Mouse (Mus musculus) midbrain, postnatal 0 days (tissue): ENCODE data around the gene Gm20388. TPM values are rescaled to one million over a fixed set of nuclear protein-coding genes. Genes with fewer than 3 reads are reported as not detected.
A peak's percentile ranks its signal among the peaks of the same experiment; 100 is the strongest.

Source experiments
- ATAC-seq: fragments of 200-750 bp; cut with Nextera tagmentation; 2 replicates; pipeline ENCODE4 v1.8.0; 2017; ENCODE audit warnings: moderate number of reproducible peaks, mild to moderate bottlenecking, moderate TSS enrichment, moderate library complexity; ENCODE audit not compliant: low FRiP score
- DNase-seq: peaks from one replicate; pipeline ENCODE4 v3.0.0-alpha.2; 2015; ENCODE audit warnings: low spot score
- H3K27ac ChIP-seq: fragments of 300-500 bp; sonication (generic); 2 replicates; pipeline ENCODE4 v1.5.1; 2014; ENCODE audit warnings: low read depth, mild to moderate bottlenecking, low read length, mixed read lengths
- H3K27me3 ChIP-seq: fragments of 300-500 bp; sonication (generic); 2 replicates; pipeline ENCODE4 v1.6.1; 2014; ENCODE audit warnings: low read length, control low read depth, mixed read lengths; ENCODE audit not compliant: insufficient read depth
- H3K36me3 ChIP-seq: fragments of 300-500 bp; sonication (generic); 2 replicates; pipeline ENCODE4 v1.6.1; 2014; ENCODE audit warnings: low read length, control low read depth, mixed read lengths; ENCODE audit not compliant: insufficient read depth
- H3K4me1 ChIP-seq: fragments of 300-500 bp; sonication (generic); 2 replicates; pipeline ENCODE4 v1.6.1; 2014; ENCODE audit warnings: mild to moderate bottlenecking, control low read depth, antibody characterized with exemption, low read length, mixed read lengths; ENCODE audit not compliant: insufficient read depth
- H3K4me2 ChIP-seq: fragments of 300-500 bp; sonication (generic); 2 replicates; pipeline ENCODE4 v1.6.1; 2014; ENCODE audit warnings: low read depth, mild to moderate bottlenecking, low read length, mixed read lengths; ENCODE audit not compliant: poor library complexity, severe bottlenecking
- H3K4me3 ChIP-seq: fragments of 300-500 bp; sonication (generic); 2 replicates; pipeline ENCODE4 v1.5.1; 2014; ENCODE audit warnings: low read depth, mild to moderate bottlenecking, low read length, moderate library complexity
- H3K9ac ChIP-seq: fragments of 300-500 bp; sonication (generic); replicated peaks from 2 replicates; pipeline ENCODE4 v1.6.1; 2014; ENCODE audit warnings: mild to moderate bottlenecking, low read length, moderate library complexity, mixed read lengths; ENCODE audit not compliant: poor library complexity, severe bottlenecking
- H3K9me3 ChIP-seq: fragments of 300-500 bp; sonication (generic); 2 replicates; pipeline ENCODE4 v1.6.1; 2016; ENCODE audit warnings: low read length, control low read depth
- CTCF ChIP-seq: IDR thresholded peaks from 2 replicates; pipeline ENCODE4 v1.5.1; 2016; ENCODE audit warnings: antibody characterized with exemption, mild to moderate bottlenecking
- WGBS: fragments of 180-500 bp; shearing (Covaris S2); extraction: QIAGEN DNeasy Blood & Tissue Kit; methylation state at CpG from one replicate; pipeline ENCODE4 v1.1.7; 2014; 5-methylcytosine and 5-hydroxymethylcytosine counted together
- polyA plus RNA-seq: library from polyadenylated mRNA; unstranded; fragments of >200 nt; fragmentation: Nextera tagmentation; extraction: Ambion mirVana; gene quantifications from 2 replicates; pipeline ENCODE4 v1.2.1, GENCODE M21; 2015
- total RNA-seq: library from RNA; depleted of rRNA; stranded (reverse); fragments of >200 nt; gene quantifications from 2 replicates; pipeline ENCODE4 v1.2.3, GENCODE M21; 2014

Gene Gm20388
- total and polyA plus RNA-seq, 2 experiments from 2014 or later: 74.2 TPM; not detected in 1

DNA sequence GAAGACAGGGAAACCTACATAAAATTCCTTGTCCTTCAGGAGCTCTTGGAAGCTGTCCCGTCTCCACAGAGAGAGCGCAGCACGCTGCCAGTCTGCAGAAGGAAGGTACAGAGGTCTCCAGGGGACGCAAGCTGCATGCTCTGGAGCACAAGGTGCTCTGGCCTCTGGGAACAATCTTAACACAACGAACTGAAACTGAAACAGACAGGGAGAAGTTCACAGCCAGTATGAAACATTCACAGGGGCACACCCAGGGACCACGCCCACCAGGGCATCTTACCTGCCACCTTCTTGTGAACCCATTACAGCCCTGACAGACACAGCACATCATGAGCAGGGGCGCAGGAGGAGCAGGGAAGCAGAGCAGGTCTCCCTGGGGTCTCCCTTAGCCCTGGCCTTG, 3373.3 kb downstream of the Gm20388 start:
- 95% methylated on average over 6 of the region's 7 CpGs for WGBS
- Histone ChIP-seq H3K4me2 (no peak overlapping the region), H3K36me3 (no peaks in the 10 kb centered on the region), H3K9ac (no peak overlapping the region), H3K4me1 (no peaks in the 10 kb centered on the region), H3K27ac (no peak overlapping the region), H3K27me3 (no peaks in the 10 kb centered on the region), H3K9me3 (no peaks in the 10 kb centered on the region), H3K4me3 (no peak overlapping the region)
- DNase-seq: no peak
- no peak for TF ChIP-seq CTCF
- ATAC-seq: no peak

DNA sequence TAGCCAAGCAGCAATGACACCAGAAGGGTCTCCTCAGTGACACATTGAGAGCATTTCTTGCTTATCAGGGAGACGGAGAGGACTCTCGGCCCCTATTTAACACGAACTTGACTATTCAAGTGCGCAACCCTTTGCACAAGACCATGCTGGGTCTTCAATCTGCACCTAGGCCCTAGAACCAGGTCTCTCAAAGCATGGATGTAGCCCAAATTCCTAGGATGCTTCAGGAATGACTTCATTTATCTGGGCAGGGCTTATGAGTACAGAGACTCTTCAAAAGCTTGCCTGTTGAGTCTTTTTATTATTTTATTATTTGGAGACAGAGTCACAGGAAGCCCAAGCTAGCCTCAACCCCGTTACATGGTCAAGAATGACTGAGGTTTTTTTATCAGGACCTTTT, 3373.9 kb downstream of the Gm20388 start:
- no peaks in the 10 kb centered on the region for H3K4me1 ChIP-seq
- H3K27me3 ChIP-seq: no peaks in the 10 kb centered on the region
- TF ChIP-seq CTCF: no peak
- ATAC-seq (no peak), DNase-seq (no peak)
- H3K9me3 ChIP-seq: no peaks in the 10 kb centered on the region
- WGBS: 94% methylated on average over 5 of the region's 5 CpGs
- no peaks in the 10 kb centered on the region for H3K36me3 ChIP-seq
- no peak overlapping the region for H3K4me2 ChIP-seq
- H3K4me3 ChIP-seq: no peak overlapping the region
- H3K27ac ChIP-seq: no peak overlapping the region
- H3K9ac ChIP-seq: no peak overlapping the region

DNA sequence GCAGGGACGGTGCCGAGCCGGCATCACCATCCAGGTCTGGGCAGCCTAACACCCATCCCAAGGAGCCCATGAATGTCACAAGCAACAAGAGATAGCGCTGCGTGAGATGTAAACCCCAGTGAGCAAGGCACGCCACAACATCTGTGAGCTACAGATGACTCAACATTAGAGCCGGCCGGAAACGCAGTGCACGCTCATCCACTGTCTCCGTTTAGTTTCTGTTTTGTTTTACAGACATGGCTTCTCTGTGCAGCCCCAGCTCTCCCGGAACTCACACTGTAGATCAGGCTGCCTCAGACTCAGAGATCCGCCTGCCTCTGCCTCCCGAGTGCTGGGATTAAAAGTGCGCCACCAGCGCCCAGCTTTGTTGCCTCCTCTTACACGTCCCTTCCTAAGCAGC, 3376.7 kb downstream of the Gm20388 start:
- H3K4me1 ChIP-seq: no peaks in the 10 kb centered on the region
- H3K4me2 ChIP-seq: no peak overlapping the region

DNA sequence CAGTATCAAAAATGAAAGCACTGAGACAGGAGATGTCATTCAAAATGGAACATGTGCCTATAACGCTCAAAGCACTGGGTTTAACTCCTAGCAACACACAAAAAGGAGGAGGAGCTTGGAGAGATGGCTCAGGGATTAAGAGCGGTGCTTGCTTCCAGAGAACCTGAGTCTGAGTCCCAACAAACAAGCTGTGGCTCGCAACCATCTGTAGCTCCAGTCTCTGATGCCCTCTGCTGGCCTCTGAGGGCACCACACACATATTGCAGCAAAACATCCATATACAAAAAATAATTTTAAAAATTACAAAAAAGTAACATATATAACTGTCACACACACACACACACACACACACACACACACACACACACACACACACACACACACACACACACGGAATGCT, 3379.5 kb downstream of the Gm20388 start:
- H3K4me2 ChIP-seq: no peak overlapping the region
- WGBS: 83% methylated on average over 4 of the region's 4 CpGs
- no peak overlapping the region for H3K27ac ChIP-seq
- DNase-seq (peak; percentile 51), ATAC-seq (no peak)
- H3K9ac ChIP-seq: no peak overlapping the region
- no peak overlapping the region for H3K4me3 ChIP-seq
- peak; percentile 66 for TF ChIP-seq CTCF
- no peaks in the 10 kb centered on the region for H3K9me3 ChIP-seq
- no peaks in the 10 kb centered on the region for H3K4me1 ChIP-seq
- H3K27me3 ChIP-seq: no peaks in the 10 kb centered on the region
- H3K36me3 ChIP-seq: no peaks in the 10 kb centered on the region

More for the DNA sequence above, 3376.7 kb downstream of the Gm20388 start:
- H3K27ac ChIP-seq: no peak overlapping the region
- ATAC-seq: no peak
- no peak overlapping the region for H3K4me3 ChIP-seq
- TF ChIP-seq CTCF: no peak
- H3K27me3 ChIP-seq: no peaks in the 10 kb centered on the region
- no peaks in the 10 kb centered on the region for H3K36me3 ChIP-seq
- H3K9me3 ChIP-seq: no peaks in the 10 kb centered on the region
- H3K9ac ChIP-seq: no peak overlapping the region
- DNase-seq: no peak
- 95% methylated on average over 17 of the region's 17 CpGs for WGBS

DNA sequence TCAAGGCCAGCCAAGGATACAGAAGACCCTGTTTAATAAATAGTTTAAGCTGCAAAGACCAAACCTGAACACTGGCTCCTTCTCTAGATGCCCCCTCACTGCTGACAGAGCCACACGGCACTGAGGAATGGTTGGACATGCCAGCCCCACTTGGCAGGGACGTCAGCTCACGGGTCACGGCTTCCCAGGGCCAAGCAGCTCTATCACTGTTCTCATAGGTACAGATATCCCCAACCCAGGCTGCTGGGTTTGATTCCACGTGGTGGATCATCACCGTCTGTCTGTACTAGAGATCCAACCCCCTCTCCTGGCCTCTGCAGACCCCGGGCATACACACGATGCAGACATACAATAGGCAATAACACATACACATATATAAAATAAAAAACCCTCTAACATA, 3380.0 kb downstream of the Gm20388 start:
- Histone ChIP-seq H3K4me3 (no peak overlapping the region), H3K4me2 (no peak overlapping the region), H3K9me3 (no peaks in the 10 kb centered on the region), H3K4me1 (no peaks in the 10 kb centered on the region), H3K9ac (no peak overlapping the region), H3K27ac (no peak overlapping the region), H3K36me3 (no peaks in the 10 kb centered on the region), H3K27me3 (no peaks in the 10 kb centered on the region)
- WGBS: 94% methylated on average over 8 of the region's 8 CpGs
- no peak for TF ChIP-seq CTCF
- ATAC-seq: no peak
- no peak for DNase-seq

DNA sequence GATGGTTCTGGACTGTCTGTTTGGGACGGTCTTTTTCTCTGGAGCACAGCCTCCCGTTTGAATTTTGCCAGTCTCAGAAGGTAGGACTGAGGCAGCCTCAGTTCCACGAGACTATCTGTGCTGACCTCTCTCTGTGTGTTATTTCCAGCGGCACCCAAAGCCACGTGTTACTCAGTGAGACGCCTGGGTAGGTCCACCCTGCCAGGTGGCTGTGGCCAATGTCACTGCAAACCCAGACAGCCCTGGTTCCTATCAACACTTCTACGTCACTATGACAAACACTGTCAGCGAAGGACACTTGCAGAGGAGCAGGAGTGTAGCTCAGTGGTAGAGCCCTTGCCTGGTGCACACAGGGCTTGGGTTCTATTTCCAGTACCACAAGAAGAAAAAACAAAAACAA, 3381.1 kb downstream of the Gm20388 start:
- H3K9ac ChIP-seq: no peak overlapping the region
- H3K4me3 ChIP-seq: no peak overlapping the region
- no peak overlapping the region for H3K4me2 ChIP-seq
- no peaks in the 10 kb centered on the region for H3K36me3 ChIP-seq
- TF ChIP-seq CTCF: no peak
- H3K27ac ChIP-seq: no peak overlapping the region
- WGBS: 92% methylated on average over 8 of the region's 8 CpGs
- H3K27me3 ChIP-seq: no peaks in the 10 kb centered on the region
- no peak for ATAC-seq
- DNase-seq: no peak
- H3K9me3 ChIP-seq: no peaks in the 10 kb centered on the region
- H3K4me1 ChIP-seq: no peaks in the 10 kb centered on the region
